Mouse (Mus musculus) layer of hippocampus, postnatal 36 days (tissue): Measurements from ENCODE around the gene 4931440F15Rik. TPM values are rescaled to one million over a fixed set of nuclear protein-coding genes. Genes with fewer than 3 reads are reported as not detected.

Source experiments
- DNase-seq, 2 experiments: peaks; one replicate each; pipeline ENCODE4 v3.0.0; 2022
- total RNA-seq, 2 experiments: library from RNA; stranded (reverse); gene quantifications; 2 replicates each; pipeline ENCODE4 v1.2.3; 2021

4931440F15Rik gene
- total RNA-seq, 2 experiments from 2014 or later = 1.9 to 3.6 TPM

DNA sequence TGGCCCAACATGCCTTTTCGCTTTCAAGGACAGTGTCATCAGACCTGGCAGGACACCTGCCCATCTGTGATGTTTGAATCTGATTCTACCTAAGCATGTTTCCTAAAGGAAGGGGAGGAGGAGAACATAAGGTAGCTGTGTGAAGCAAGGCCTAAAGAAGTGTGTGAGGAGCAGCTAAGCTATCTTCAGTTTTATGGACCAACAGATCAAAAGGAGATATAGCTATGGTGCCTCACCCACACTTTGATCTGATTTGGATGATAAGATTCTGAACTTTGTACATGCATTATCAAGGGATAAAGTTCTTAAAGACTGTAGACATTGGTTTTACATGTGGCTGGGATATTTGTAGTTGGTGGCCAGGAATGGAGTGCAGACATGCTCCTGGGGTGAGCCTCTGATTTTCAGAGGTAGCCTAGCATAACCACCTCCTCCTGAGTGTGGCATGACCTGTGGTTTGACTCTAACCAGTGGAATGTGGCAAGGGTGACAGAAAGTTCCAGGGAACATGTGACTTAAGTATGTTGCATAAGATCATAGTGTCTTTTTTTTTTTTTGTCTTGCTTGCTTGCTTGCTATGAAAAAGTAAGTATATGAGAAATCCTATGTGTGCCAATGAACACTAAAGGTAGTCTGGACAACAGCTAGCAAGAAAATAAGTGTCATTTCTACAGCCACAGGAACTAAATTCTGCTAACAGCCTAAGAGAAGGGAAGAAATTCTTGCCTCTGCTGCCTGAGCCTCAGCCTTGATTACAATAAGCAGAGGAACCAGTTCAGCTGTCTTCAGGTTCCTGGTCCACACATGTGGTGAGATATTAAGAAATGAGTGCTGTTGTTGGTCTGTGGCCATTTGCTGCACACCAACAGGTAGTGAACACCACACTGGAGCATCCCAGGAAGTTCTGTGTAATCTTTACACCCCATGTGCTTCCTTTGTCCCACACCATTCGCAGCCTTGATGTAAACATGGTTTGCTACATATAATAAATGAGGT lies 23.7 kb downstream of the 4931440F15Rik start:
- DNase-seq = no peak

DNA sequence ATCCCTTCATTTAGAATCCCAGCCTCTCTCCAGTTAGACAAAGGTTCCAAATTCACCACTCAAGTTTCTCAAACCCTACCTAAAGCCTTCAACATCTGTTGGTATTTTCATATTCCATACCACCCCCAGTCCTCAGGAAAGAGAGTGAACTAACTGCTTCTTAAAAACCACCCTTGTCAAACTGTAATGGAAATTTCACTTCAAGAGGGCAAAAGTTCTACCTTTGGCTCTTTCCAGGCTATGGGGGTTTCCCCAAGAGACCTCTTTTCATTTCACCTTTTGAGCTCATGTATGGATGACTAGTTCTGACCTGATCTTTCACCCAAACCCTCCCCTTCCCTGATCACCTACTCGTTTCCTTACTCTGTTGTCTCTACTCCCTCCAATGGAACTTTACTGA lies 25.6 kb downstream of the 4931440F15Rik start:
- no peak for DNase-seq

DNA sequence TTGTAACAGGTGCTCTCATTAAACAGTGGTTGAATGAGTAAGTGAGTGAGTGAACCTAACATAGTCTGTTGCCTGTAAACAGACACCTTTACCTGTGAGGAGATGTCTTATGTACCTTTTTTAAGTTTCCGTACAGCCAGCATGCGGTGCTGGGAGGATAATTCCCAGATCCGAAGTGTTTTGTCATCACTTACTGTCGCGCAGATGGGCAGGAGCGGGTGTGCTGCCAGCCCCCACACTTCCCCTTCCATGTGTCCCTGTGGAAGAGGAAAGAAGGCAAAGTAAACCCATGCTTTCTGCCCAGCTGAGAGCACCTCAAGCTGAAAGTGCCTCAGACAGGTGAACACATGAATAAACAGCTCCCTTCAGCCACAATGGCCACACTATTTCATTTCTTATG lies 30.4 kb downstream of the 4931440F15Rik start:
- peak; percentile 69 to 70 for DNase-seq

DNA sequence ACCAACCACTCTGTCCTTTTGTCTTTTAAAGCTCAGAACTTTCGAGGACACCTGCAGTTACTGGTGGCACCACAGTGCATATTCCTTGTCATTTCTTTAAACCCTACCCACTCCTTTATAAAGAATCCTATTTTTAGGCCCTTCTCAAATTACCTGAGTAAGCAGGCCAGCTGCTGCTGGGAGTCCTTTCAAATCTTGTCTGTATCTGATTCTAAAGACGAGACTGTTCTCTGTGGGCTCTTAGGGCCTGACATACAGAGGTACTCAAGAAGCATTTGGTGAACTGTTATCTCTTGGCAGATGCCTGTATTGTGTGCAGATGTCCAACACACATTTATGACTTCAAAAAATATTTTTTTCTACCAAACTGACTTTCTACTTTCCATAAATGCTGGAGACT lies 31.0 kb downstream of the 4931440F15Rik start:
- no peak for DNase-seq

- DNase-seq = no peak
These were observed 34.7 kb downstream of the 4931440F15Rik start for GRCm38 (mm10) chr11:29790796-29791195.

- DNase-seq = peak; percentile 85 to 87
These were observed 36.4 kb downstream of the 4931440F15Rik start for GRCm38 (mm10) chr11:29788921-29789638.

DNA sequence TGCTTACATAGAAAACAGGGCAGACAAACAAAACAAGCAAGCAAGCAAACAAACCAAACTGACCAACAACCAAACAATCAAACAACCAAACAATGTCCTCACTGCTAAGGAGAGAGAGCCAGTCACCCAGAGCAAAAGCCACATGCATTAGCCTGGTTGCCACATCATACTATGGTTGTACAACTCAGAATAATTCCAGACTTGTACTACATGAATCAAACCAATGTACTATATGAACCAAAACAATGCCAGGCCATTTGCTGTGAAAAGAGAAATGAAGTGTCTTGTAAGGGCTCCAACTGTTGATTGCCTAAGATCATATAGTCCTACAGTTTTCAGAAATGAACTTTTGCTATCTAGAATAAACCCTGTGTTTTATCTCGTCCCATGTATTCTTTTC lies 37.0 kb downstream of the 4931440F15Rik start:
- DNase-seq = no peak

DNA sequence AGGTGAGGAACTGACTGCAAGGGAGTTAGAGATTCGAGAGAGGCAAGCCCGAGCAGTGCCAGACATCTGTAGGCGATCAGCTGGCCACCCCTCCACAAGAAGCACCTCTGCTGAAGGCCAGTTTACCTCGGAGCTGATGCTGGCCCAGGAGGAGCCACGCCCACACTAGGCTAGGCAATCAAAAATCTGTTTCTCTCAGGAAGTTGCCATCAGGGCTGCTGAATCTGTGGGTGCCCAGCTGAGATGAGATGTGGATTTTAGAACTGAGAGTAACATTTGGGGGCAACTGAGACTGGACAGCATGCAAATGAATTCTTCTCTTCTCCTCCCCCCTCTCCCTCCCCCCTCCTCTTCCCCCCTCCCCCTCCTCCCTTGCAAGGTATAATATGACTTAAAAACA lies 38.0 kb downstream of the 4931440F15Rik start:
- DNase-seq = no peak

DNA sequence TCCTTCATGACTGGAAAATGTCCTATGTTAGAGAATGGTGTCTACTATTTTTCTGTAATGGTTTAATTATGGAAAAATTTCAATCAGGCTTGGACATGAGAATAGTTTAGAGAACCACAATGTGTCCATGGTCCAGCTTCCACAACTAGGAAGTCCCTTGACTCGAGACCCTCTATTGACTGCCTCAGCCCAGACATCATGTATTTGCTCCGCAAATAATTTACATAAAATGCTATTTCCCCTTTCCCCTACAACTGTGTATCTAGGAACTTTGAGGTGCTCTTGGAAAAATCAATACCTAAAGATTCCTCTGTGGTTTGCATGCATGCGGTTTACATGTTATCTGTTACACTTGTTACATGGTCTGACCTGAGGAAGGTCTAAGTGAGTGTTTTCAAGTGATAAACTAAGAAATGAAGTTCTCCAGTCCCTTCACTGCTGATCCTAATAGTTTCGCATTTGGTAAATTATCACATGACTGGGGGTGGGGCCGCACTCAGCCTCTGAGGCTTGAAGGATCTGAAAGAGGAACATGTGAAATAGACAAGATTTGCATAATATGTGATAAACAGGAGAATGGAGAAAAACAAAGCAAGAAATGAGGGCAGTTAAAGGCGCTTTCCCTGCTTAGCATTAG lies 38.8 kb downstream of the 4931440F15Rik start:
- no peak for DNase-seq

- no peak for DNase-seq
These were observed 46.0 kb downstream of the 4931440F15Rik start for GRCm38 (mm10) chr11:29779409-29780026.

DNA sequence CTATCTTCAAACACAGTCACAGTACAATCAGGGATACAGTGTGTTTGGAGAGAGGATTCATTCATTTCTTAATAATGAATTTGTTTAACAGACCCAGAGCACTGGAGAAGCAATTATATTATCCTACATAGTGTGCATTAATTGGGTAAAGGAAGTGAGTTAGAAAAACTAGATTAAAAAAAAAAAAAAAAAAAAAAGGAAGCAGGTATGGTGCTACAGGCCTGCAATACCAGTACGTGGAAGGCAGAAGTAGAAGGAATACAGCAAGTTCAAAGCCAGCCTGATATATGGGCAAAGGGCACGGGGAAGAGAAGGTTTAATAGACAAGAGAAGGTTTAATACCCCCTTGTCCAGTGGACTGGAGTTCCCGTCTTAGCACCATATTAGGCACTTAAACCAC lies 46.5 kb downstream of the 4931440F15Rik start:
- DNase-seq = no peak

DNA sequence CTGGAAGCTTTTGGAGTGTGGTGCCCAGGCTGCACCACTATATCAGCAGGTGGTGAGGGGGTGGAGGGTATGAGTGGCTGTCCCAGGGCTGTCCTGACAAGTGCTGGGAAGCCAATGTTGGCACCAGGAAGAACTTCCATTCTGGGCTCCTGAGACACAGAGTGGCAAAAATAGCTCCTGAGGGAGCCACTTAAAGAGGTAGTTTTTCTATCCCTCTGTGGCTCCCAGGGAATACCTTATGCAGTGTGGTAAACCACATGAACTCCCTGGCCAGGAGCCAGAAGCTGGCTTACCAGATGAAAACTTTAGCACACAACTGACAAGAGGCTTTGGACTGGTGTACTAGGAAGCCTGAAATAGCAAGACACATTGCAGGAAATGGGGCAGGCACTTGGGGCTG lies 47.5 kb downstream of the 4931440F15Rik start:
- peak; percentile 54 to 57 for DNase-seq

DNA sequence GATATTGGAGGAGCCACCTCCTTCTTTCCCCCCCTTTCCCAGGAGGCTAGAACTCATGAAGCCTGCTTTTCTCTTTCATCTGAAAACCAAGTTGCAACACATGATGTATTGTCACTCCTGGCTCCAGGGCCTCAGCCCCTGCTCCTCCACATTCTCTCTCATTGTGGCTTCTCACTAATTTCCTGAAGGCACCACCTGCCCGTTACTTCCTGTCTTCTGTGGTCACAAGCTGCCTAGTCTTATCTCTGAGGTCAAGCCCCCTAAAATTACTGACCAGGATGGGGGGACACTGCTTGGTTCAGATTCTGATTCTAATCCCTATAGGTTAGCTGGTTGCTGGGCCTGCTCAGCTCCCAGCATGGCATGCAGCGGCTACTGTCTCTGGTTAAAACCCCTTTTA lies 50.7 kb downstream of the 4931440F15Rik start:
- no peak for DNase-seq

DNA sequence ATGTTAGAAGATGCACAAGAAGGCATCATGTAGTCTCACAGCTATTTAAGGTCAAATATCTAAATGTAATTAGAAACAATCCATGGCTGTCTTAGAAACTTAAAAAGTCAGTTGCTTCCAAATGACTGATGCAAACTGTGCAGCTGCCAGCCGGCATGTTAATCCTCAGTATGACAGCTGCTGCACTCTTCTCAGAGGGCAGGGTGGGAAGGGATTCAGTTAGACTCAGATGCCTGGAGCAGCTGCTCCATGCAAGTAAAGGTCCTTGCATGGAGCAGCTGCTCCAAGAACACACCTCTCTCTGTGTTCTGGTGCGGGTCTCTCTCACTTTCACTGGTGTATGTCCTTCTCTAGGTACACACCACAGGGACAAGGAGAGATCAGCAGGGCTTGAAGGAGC lies 51.2 kb downstream of the 4931440F15Rik start:
- DNase-seq = no peak

Other genes with a start within 250 kb of the 4931440F15Rik start
- 100 to 1,000 TPM; 443 to 493 TPM for gene Rtn4, start 132.7 kb downstream of the 4931440F15Rik start, total RNA-seq
- 10 to 100 TPM; 32.4 to 35.0 TPM for gene Eml6, start 200.4 kb upstream of the 4931440F15Rik start, total RNA-seq